Mouse (Mus musculus) heart, embryonic 16.5 days (tissue): ENCODE measurements at regions not wholly inside any gene's neighbourhood (a gene's known extent, or its start where the extent isn't known, plus 50 kb on each side); places are given as distances from the start of the nearest gene placed in this dataset.

Source experiments
- ATAC-seq: fragments of 200-750 bp; cut with Nextera tagmentation; replicated peaks from 2 replicates; pipeline ENCODE4 v1.8.0; 2017; ENCODE audit warnings: moderate number of reproducible peaks; ENCODE audit not compliant: insufficient read depth, low FRiP score; ENCODE audit errors: extremely low read depth
- H3K27ac ChIP-seq: fragments of 300-500 bp; sonication (generic); 2 replicates; pipeline ENCODE4 v1.5.1; 2014; ENCODE audit warnings: mild to moderate bottlenecking, low read length, control low read depth, moderate library complexity
- H3K27me3 ChIP-seq: fragments of 300-500 bp; sonication (generic); 2 replicates; pipeline ENCODE4 v1.6.1; 2014; ENCODE audit warnings: low read length, mixed read lengths; ENCODE audit not compliant: control insufficient read depth, insufficient read depth
- H3K36me3 ChIP-seq: fragments of 300-500 bp; sonication (generic); 2 replicates; pipeline ENCODE4 v1.6.1; 2014; ENCODE audit not compliant: control insufficient read depth, insufficient read depth
- H3K4me1 ChIP-seq: fragments of 300-500 bp; sonication (generic); 2 replicates; pipeline ENCODE4 v1.6.1; 2014; ENCODE audit warnings: low read length, mixed read lengths; ENCODE audit not compliant: control insufficient read depth, insufficient read depth
- H3K4me2 ChIP-seq: fragments of 300-500 bp; sonication (generic); 2 replicates; pipeline ENCODE4 v1.6.1; 2014; ENCODE audit warnings: low read depth, mild to moderate bottlenecking, control low read depth, low read length
- H3K4me3 ChIP-seq: fragments of 300-500 bp; sonication (generic); 2 replicates; pipeline ENCODE4 v1.5.1; 2014; ENCODE audit warnings: mild to moderate bottlenecking, control low read depth, low read length
- H3K9ac ChIP-seq: fragments of 300-500 bp; sonication (generic); 2 replicates; pipeline ENCODE4 v1.6.1; 2014; ENCODE audit warnings: low read length, control low read depth
- H3K9me3 ChIP-seq: fragments of 300-500 bp; sonication (generic); replicated peaks from 2 replicates; pipeline ENCODE4 v1.6.1; 2016; ENCODE audit warnings: low read length; ENCODE audit not compliant: control insufficient read depth
- WGBS: fragments of 180-500 bp; shearing (Covaris S2); extraction: QIAGEN DNeasy Blood & Tissue Kit; methylation state at CpG from one replicate; pipeline ENCODE4 v1.1.7; 2014; 5-methylcytosine and 5-hydroxymethylcytosine counted together

DNA sequence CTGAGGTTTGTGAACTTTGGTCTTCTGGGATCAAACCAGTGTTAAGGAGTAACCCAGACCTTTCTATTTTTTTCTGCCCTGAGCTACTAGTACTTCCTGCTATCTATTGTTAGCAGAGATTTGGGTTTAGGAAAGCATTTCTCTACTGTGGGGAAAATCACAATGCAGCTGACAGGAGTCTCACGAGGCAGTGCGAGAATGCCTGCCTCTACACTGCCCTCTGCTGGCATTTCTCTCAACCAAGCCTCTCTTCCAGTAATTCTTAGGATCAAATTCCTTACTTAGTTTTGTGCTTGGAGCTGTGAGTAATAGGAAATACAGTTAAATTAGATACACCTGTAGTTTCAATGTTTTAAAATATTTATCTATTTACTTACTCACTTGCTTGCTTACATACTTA is 432.4 kb downstream of the Plcl1 start:
- WGBS, result 4% methylated on average over 2 of the region's 2 CpGs

DNA sequence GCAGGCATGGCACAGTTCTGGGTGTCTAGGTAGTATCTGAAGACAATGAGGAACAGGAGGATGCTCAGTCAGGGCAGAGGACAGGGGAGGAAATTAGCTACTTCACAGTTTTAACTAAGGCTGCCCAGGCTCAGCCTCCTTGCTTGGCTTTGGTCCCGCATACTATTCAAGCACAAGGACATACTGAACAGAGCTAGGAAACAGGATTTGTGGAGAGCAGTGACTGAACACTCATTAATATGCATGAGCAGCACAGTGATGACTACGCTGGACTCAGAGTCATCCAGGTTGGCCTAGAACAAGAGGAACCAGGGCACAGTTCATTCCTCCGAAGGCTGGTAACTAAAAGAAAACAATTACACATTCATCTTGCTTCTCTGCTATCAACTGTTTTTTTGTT is 443.1 kb downstream of the Plcl1 start:
- H3K27me3 ChIP-seq, result no peaks in the 10 kb centered on the region
- no peaks in the 10 kb centered on the region for H3K36me3 ChIP-seq
- H3K4me3 ChIP-seq, result no peak overlapping the region
- no peak overlapping the region for H3K27ac ChIP-seq
- 83% methylated on average over 3 of the region's 3 CpGs for WGBS
- ATAC-seq, result no peak
- H3K4me1 ChIP-seq, result no peaks in the 10 kb centered on the region
- no peak overlapping the region for H3K9ac ChIP-seq
- no peaks in the 10 kb centered on the region for H3K9me3 ChIP-seq
- no peak overlapping the region for H3K4me2 ChIP-seq

More for the DNA sequence above, 432.4 kb downstream of the Plcl1 start:
- no peaks in the 10 kb centered on the region for H3K4me1 ChIP-seq
- H3K4me2 ChIP-seq, result no peak overlapping the region
- no peak overlapping the region for H3K9ac ChIP-seq
- no peaks in the 10 kb centered on the region for H3K9me3 ChIP-seq
- H3K27ac ChIP-seq, result no peak overlapping the region
- H3K27me3 ChIP-seq, result peaks cover 2% of the 10 kb centered on the region; the same call in 1 of the 2 replicates
- H3K4me3 ChIP-seq, result no peak overlapping the region
- no peaks in the 10 kb centered on the region for H3K36me3 ChIP-seq
- ATAC-seq, result no peak

DNA sequence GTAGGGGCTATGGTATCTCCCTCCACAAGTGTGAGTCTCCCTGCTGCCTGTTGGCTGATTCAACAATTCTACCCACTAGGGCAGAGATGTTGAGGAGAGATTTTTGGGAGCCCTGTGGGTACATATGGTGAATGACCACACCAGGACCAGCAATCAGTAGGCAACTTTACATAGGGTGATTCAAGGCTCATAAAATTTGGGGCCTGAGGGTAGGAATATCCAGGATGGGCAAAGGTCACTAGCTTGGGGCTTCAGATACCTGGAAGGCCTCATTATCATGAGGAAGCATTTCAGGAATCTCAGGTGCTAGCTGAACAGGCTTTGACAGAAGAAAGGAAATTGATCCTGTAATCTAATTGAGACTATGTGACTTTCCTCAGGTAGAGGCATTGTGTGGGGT is 446.6 kb downstream of the Plcl1 start:
- H3K4me2 ChIP-seq, result no peak overlapping the region
- no peaks in the 10 kb centered on the region for H3K9me3 ChIP-seq
- H3K27ac ChIP-seq, result no peak overlapping the region
- no peaks in the 10 kb centered on the region for H3K36me3 ChIP-seq
- ATAC-seq, result no peak
- no peaks in the 10 kb centered on the region for H3K4me1 ChIP-seq
- no peak overlapping the region for H3K9ac ChIP-seq
- no peak overlapping the region for H3K4me3 ChIP-seq
- no peaks in the 10 kb centered on the region for H3K27me3 ChIP-seq

DNA sequence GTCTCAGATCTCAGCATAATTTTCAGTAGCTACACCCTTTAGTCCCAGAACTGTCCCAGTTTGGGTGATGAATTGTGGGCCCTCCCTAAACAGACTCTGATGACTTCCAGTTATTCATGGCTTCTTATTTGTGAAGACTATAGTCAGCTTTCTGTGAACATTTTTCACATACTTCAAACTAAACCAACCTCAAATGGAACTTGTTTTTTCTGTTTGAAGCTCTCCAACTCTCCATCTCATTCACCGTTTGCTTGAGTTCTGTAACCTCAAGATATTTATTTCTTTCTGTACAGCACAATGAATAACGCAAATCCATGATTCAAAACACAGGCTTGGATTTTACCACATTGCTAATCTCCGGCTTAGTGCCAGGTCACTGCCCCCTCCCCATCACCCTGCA is 453.4 kb downstream of the Plcl1 start:
- no peaks in the 10 kb centered on the region for H3K4me1 ChIP-seq
- H3K9me3 ChIP-seq, result no peaks in the 10 kb centered on the region
- ATAC-seq, result no peak
- H3K27me3 ChIP-seq, result no peaks in the 10 kb centered on the region
- no peak overlapping the region for H3K27ac ChIP-seq
- H3K9ac ChIP-seq, result no peak overlapping the region
- WGBS, result 83% methylated on average over 3 of the region's 3 CpGs
- no peak overlapping the region for H3K4me2 ChIP-seq
- H3K36me3 ChIP-seq, result no peaks in the 10 kb centered on the region
- no peak overlapping the region for H3K4me3 ChIP-seq

DNA sequence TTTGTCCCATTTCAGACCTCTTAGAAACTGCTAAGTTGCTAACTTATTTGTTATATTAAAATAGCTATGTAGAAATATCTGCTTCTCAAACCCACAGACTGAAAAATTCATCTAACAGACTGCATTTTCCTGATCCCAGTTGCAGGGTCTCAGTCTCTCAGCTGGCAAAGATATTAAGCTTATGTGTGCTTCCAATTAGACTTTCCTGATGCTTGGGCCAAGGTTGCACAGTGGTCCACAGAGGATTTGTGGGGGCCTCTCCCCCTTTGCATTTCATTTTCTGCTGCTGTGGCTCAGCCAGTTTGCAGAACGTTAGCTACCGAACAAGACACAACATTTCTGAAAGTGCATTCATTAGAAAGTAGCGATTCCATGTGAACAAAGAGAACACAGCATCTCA is 457.4 kb downstream of the Plcl1 start:
- 63% methylated on average over 3 of the region's 3 CpGs for WGBS

DNA sequence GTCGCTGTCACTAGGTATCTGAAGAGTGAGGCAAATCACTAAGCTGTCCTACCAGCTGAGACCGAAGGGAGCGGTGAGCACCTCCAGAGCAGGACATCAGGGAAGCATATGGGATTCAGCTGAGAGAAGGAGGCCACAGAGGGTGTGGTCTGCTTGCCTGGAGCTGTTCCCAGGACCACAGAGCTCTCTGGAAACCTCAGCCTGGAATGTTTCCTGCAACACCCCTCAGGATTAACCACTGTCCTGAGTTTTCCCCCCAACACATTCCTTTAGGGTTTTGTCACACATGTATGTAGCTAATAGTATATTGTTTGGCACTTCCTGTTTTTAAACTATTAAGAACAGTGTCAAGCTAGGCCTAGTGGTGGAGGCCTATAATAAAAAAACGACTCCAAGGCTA is 459.6 kb downstream of the Plcl1 start:
- no peaks in the 10 kb centered on the region for H3K4me1 ChIP-seq
- no peaks in the 10 kb centered on the region for H3K36me3 ChIP-seq
- no peak overlapping the region for H3K4me3 ChIP-seq
- no peak overlapping the region for H3K4me2 ChIP-seq
- H3K9me3 ChIP-seq, result no peaks in the 10 kb centered on the region
- ATAC-seq, result peak; percentile 89
- H3K9ac ChIP-seq, result no peak overlapping the region
- H3K27ac ChIP-seq, result no peak overlapping the region; the same call in 1 of the 2 replicates
- 50% methylated on average over 4 of the region's 4 CpGs for WGBS
- H3K27me3 ChIP-seq, result no peaks in the 10 kb centered on the region

More for the DNA sequence above, 457.4 kb downstream of the Plcl1 start:
- H3K4me2 ChIP-seq, result no peak overlapping the region
- no peaks in the 10 kb centered on the region for H3K4me1 ChIP-seq
- no peak overlapping the region for H3K4me3 ChIP-seq
- no peaks in the 10 kb centered on the region for H3K36me3 ChIP-seq
- H3K27me3 ChIP-seq, result no peaks in the 10 kb centered on the region
- ATAC-seq, result no peak
- H3K9me3 ChIP-seq, result no peaks in the 10 kb centered on the region
- H3K9ac ChIP-seq, result no peak overlapping the region
- no peak overlapping the region for H3K27ac ChIP-seq

DNA sequence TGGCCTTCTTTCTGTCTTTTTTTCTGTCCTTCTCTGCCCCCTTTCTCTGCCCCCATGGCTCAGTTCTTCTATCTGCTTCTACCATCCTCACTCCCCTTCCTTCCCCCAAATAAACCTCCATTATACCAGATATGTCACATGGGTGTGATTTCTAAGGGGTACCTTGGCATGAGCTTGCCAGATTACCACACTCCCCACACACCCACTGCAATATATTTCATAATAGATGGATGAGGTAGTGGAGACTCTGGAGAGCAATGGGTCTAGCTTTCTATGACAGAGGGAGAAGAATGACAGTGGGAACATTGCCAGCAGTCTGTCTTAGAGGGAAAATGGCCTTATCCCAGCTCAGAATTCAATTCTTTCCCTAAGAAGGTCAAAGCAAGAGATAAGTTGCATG is 461.0 kb downstream of the Plcl1 start:
- H3K4me1 ChIP-seq, result no peaks in the 10 kb centered on the region
- no peaks in the 10 kb centered on the region for H3K36me3 ChIP-seq
- H3K27ac ChIP-seq, result no peak overlapping the region
- H3K4me2 ChIP-seq, result no peak overlapping the region
- no peak for ATAC-seq
- peaks cover 3% of the 10 kb centered on the region; the same call in 1 of the 2 replicates for H3K9me3 ChIP-seq
- no peaks in the 10 kb centered on the region for H3K27me3 ChIP-seq
- no peak overlapping the region for H3K9ac ChIP-seq
- no peak overlapping the region for H3K4me3 ChIP-seq

DNA sequence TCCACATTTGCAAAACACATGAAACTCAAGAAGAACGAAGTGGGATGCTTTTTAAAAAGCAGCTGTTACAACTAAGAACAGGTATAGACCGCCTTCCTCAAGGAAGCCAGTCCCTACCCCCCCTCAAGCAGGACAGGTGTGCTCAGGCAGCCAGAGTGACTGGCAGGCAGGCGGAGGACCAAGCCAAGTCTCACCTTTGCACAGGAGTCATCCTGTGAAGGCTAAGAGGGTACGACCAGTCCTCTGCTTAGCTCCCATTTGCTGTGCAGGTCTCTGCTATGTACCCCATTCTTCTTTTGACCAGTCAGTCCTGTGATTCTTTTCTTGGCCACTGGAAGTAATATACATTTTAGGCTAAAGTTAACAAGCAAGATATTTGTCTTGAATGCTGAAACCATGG is 467.9 kb downstream of the Plcl1 start:
- WGBS, result 81% methylated on average over 4 of the region's 4 CpGs

DNA sequence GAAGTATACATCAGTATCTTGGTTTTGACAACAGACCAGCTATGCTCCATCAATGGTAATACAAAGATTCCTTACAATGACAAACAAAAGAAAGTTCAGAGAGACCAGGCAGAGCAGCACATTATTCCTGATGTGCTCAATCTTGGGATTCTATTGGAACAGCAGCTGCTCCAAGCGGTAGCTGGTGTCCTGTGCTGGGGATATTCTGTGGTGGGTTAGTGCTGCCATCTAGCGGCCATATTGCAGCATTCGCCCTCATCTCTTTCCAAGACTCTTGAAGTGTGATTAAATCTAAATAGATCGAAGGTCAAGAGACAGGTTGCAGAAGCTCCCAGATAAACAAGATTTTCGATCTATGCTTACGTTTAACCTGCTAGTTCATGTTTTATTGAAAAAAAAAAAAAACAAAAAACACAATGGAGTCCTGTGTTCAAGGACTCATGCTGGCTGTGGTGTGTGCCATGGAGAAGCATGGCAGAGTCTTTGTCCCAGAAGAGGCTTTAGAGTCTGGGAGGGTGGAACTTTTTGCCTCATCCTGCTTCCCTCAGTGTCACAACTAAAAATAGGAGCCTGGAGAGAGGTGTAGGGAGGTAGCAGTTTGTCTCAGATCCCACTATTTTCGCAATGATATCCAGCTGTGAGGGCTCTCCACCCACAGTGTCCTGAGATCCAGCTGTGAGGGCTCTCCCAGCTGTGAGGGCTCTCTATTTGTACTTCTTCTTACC is 468.6 kb downstream of the Plcl1 start:
- Histone ChIP-seq H3K27ac (no peak overlapping the region), H3K36me3 (no peaks in the 10 kb centered on the region), H3K4me1 (no peaks in the 10 kb centered on the region), H3K4me2 (no peak overlapping the region), H3K4me3 (no peak overlapping the region), H3K9ac (no peak overlapping the region), H3K27me3 (no peaks in the 10 kb centered on the region), H3K9me3 (peaks cover 3% of the 10 kb centered on the region; the same call in 1 of the 2 replicates)
- 11% methylated on average over 7 of the region's 7 CpGs for WGBS
- ATAC-seq, result no peak

More for the DNA sequence above, 467.9 kb downstream of the Plcl1 start:
- no peak for ATAC-seq
- no peaks in the 10 kb centered on the region for H3K36me3 ChIP-seq
- no peaks in the 10 kb centered on the region for H3K4me1 ChIP-seq
- no peaks in the 10 kb centered on the region for H3K27me3 ChIP-seq
- H3K9me3 ChIP-seq, result peaks cover 3% of the 10 kb centered on the region; the same call in 1 of the 2 replicates
- H3K4me2 ChIP-seq, result no peak overlapping the region
- H3K27ac ChIP-seq, result no peak overlapping the region
- no peak overlapping the region for H3K9ac ChIP-seq
- H3K4me3 ChIP-seq, result no peak overlapping the region
